Mouse (Mus musculus): ENCODE results near the gene Eps8.
"Not testable (repeated sequence)": the region's sequence is repeated elsewhere in the genome, so short reads cannot be mapped to it uniquely, and the experiment has no call there.

Eps8 gene

GRCm38 (mm10) chr6:137490115-137490514 is 164.6 kb downstream of the Eps8 start:
- no peak for DNase-seq (ENCODE audit: extremely low spot score, low spot score)

GRCm38 (mm10) chr6:137487443-137487842 is 167.2 kb downstream of the Eps8 start:
- peak; percentile 32 for DNase-seq (ENCODE audit: extremely low spot score, low spot score)

- DNase-seq (ENCODE audit: extremely low spot score, low spot score), result no peak
These were observed 171.8 kb downstream of the Eps8 start for GRCm38 (mm10) chr6:137482891-137483290.

GRCm38 (mm10) chr6:137475695-137476094 is 179.0 kb downstream of the Eps8 start:
- not testable (repeated sequence) for DNase-seq (ENCODE audit: extremely low spot score, low spot score)

GRCm38 (mm10) chr6:137473433-137473832 is 181.2 kb downstream of the Eps8 start:
- DNase-seq (ENCODE audit: extremely low spot score, low spot score), result no peak

GRCm38 (mm10) chr6:137472129-137472528 is 182.5 kb downstream of the Eps8 start:
- DNase-seq (ENCODE audit: extremely low spot score, low spot score), result no peak

GRCm38 (mm10) chr6:137470901-137471598 is 183.6 kb downstream of the Eps8 start:
- DNase-seq (ENCODE audit: extremely low spot score, low spot score), result no peak

- no peak for DNase-seq (ENCODE audit: extremely low spot score, low spot score)
These were observed 185.1 kb downstream of the Eps8 start for GRCm38 (mm10) chr6:137469541-137469940.

GRCm38 (mm10) chr6:137467696-137468095 is 187.0 kb downstream of the Eps8 start:
- no peak for DNase-seq (ENCODE audit: extremely low spot score, low spot score)

- no peak for DNase-seq (ENCODE audit: extremely low spot score, low spot score)
These were observed 188.4 kb downstream of the Eps8 start for GRCm38 (mm10) chr6:137466256-137466655.

- DNase-seq (ENCODE audit: extremely low spot score, low spot score), result no peak
These were observed 189.4 kb downstream of the Eps8 start for GRCm38 (mm10) chr6:137465253-137465652.

- DNase-seq (ENCODE audit: extremely low spot score, low spot score), result no peak
These were observed 190.9 kb downstream of the Eps8 start for GRCm38 (mm10) chr6:137463771-137464170.

- DNase-seq (ENCODE audit: extremely low spot score, low spot score), result no peak
These were observed 196.5 kb downstream of the Eps8 start for GRCm38 (mm10) chr6:137458136-137458535.

GRCm38 (mm10) chr6:137457210-137457609 is 197.5 kb downstream of the Eps8 start:
- DNase-seq (ENCODE audit: extremely low spot score, low spot score), result no peak

- no peak for DNase-seq (ENCODE audit: extremely low spot score, low spot score)
These were observed 198.6 kb downstream of the Eps8 start for GRCm38 (mm10) chr6:137456064-137456463.

GRCm38 (mm10) chr6:137455537-137456041 is 199.1 kb downstream of the Eps8 start:
- peak; percentile 34 for DNase-seq (ENCODE audit: extremely low spot score, low spot score)

GRCm38 (mm10) chr6:137446116-137446515 is 208.6 kb downstream of the Eps8 start:
- not testable (repeated sequence) for DNase-seq (ENCODE audit: extremely low spot score, low spot score)

GRCm38 (mm10) chr6:137443089-137443488 is 211.6 kb downstream of the Eps8 start:
- no peak for DNase-seq (ENCODE audit: extremely low spot score, low spot score)

GRCm38 (mm10) chr6:137440559-137441486 is 213.9 kb downstream of the Eps8 start:
- no peak for DNase-seq (ENCODE audit: extremely low spot score, low spot score)

GRCm38 (mm10) chr6:137437902-137438580 is 216.6 kb downstream of the Eps8 start:
- peak; percentile 40 for DNase-seq (ENCODE audit: extremely low spot score, low spot score)

GRCm38 (mm10) chr6:137437486-137437885 is 217.2 kb downstream of the Eps8 start:
- no peak for DNase-seq (ENCODE audit: extremely low spot score, low spot score)
